Mouse (Mus musculus) cerebellum, adult 2 months (tissue): ENCODE results near the gene Rtl1. TPM values are rescaled to one million over a fixed set of nuclear protein-coding genes. Genes with fewer than 3 reads are reported as not detected.
A peak's percentile ranks its signal among the peaks of the same experiment; 100 is the strongest.

ENCODE experiments used
- DNase-seq, 2 experiments: peaks; one replicate each; pipeline ENCODE4 v3.0.0; 2021
- H3K27ac ChIP-seq: fragments of 200-500 bp; 2 replicates; pipeline ENCODE4 v1.5.1; 2012; ENCODE audit warnings: low read length, control low read depth, inconsistent platforms; ENCODE audit not compliant: insufficient read depth
- H3K27me3 ChIP-seq: fragments of 200-500 bp; 2 replicates; pipeline ENCODE4 v1.6.1; 2012; ENCODE audit warnings: inconsistent platforms, mild to moderate bottlenecking, low read length, moderate library complexity; ENCODE audit not compliant: control insufficient read depth, insufficient read depth
- H3K4me1 ChIP-seq: fragments of 200-500 bp; 2 replicates; pipeline ENCODE4 v1.6.1; 2011; ENCODE audit warnings: low read length; ENCODE audit not compliant: control insufficient read depth, insufficient read depth
- H3K4me3 ChIP-seq: fragments of 200-500 bp; replicated peaks from 2 replicates; pipeline ENCODE3; 2011; ENCODE audit warnings: mild to moderate bottlenecking, low read depth, low read length, control low read depth; ENCODE audit not compliant: insufficient read depth
- CTCF ChIP-seq: fragments of 200-500 bp; IDR thresholded peaks from 2 replicates; pipeline ENCODE4 v1.5.1; 2011; ENCODE audit warnings: low read depth, mild to moderate bottlenecking, control low read depth, low read length, moderate library complexity, borderline replicate concordance; ENCODE audit not compliant: insufficient read depth
- POLR2A ChIP-seq: fragments of 200-500 bp; IDR thresholded peaks from 2 replicates; pipeline ENCODE4 v1.6.1; 2011; ENCODE audit warnings: low read length, control low read depth, borderline replicate concordance; ENCODE audit not compliant: insufficient read depth
- WGBS: fragments of 180-500 bp; shearing (Covaris S2); methylation state at CpG from one replicate; pipeline ENCODE4 v1.1.7; 2018; 5-methylcytosine and 5-hydroxymethylcytosine counted together
- polyA plus RNA-seq: library from polyadenylated mRNA; depleted of rRNA; stranded (reverse); fragments of >200 nt; gene quantifications from 2 replicates; pipeline ENCODE4 v1.2.3, GENCODE M21; 2012

Gene Rtl1
- polyA plus RNA-seq, 1 experiment: 0.67 TPM

DNA sequence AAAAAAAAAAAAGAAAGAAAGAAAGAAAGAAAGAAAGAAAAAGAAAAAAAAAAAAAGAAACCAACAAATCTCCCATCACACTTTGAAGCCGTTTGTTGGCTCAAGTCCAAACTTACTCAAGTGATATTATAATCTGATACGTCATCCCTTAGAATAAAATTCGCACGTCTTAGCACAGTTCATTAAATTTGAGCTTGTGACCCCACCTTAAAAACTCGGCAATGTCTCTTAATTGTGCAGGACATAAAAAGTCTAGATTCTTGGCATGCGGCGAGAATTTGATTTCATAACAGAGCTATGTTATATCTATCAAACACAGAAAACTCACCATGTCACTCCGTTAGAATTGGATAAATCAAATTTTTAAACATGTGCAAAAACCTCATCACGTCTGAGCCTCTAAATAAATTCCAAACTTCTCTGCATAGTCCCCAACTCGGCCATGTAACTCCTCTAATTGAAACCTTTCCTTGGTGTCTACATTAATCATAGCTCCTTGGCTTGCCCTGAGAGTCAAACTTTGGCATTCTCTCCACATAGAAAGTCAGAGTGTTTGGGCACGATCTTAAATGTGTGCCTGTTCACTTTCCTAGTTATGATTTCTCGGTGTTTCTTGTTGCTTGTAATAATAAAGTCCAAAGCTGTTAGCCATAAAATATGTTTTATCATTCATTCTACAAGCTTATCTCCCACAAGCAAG, 1.4 kb downstream of the Rtl1 start:
- peaks cover 10% of the 10 kb centered on the region for H3K4me1 ChIP-seq
- TF ChIP-seq CTCF: no peak
- no peak for TF ChIP-seq POLR2A
- no peak overlapping the region for H3K27ac ChIP-seq
- no peak overlapping the region for H3K4me3 ChIP-seq
- WGBS: 36% methylated on average over 12 of the region's 12 CpGs
- H3K27me3 ChIP-seq: no peaks in the 10 kb centered on the region; the same call in 1 of the 2 replicates
- no peak for DNase-seq

DNA sequence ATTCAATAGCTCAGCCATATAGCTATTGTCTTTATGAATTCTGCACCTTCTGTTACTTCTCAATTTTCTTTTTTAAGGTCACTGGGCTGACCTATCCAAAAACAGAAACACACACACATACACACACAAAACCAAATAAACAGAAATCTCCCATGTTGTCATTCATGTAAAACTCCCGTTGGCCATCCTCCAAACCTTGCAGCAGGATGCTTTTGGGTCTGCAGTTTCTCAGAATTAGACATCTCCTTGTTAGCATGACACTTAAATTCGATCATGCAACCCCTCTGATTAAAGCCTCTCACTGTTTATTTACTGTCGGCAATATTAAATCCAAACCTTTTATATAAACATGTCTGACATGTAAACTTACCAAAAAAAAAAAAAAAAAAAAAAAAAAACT, 3.4 kb downstream of the Rtl1 start:
- Histone ChIP-seq H3K4me1 (peaks cover 10% of the 10 kb centered on the region), H3K4me3 (no peak overlapping the region), H3K27ac (no peak overlapping the region), H3K27me3 (no peaks in the 10 kb centered on the region)
- no peak for DNase-seq
- 35% methylated on average over 3 of the region's 3 CpGs for WGBS
- TF ChIP-seq CTCF (no peak), POLR2A (no peak)

DNA sequence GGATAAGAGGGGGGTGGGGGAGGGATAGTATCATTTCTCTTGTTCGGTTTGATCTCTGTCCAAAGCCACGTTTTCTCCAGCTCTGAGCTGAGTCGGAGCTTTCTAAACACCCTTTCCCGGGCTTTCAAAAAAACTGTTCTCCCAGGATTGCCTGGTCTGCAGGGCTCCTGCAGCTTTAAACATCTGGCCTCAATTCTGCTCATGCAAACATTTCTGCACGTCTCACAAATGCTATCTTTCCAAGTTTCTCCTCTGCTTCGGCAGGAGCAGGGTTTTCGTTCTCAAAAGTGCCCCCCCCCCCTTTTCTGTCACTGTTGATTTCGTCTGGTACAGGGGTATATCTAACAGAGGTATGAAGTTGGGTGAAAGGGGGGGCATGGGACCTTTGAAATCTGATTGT, 3.9 kb downstream of the Rtl1 start:
- no peak overlapping the region; the same call in 1 of the 2 replicates for H3K27ac ChIP-seq
- no peak overlapping the region for H3K4me3 ChIP-seq
- 7% methylated on average over 8 of the region's 8 CpGs for WGBS
- H3K27me3 ChIP-seq: no peaks in the 10 kb centered on the region
- TF ChIP-seq POLR2A (no peak), CTCF (no peak)
- DNase-seq: no peak
- H3K4me1 ChIP-seq: peaks cover 10% of the 10 kb centered on the region

DNA sequence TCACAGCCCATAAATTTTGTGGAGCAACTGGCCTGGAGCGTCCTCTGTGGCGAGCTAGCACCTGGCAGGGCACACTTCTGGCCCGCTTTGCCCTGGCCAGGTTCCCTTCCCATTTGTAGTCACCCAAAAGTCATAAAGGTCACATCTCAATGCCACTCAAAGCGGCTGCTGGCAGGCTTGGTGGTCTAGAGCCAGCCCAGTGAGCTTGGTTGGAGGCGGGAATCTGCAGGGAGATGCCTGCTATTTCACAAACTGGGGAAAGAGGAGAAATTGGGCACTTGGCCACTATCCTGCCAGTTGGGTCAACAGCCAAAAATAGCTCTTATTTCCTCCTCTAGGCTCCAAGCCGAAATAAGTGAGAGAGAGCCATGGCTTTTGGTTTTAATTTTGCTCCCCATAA, 4.4 kb downstream of the Rtl1 start:
- TF ChIP-seq POLR2A (no peak), CTCF (no peak)
- no peak overlapping the region for H3K4me3 ChIP-seq
- 5% methylated on average over 6 of the region's 6 CpGs for WGBS
- H3K4me1 ChIP-seq: peaks cover 10% of the 10 kb centered on the region
- peak; percentile 75 to 83 for DNase-seq
- H3K27me3 ChIP-seq: no peaks in the 10 kb centered on the region
- H3K27ac ChIP-seq: no peak overlapping the region

DNA sequence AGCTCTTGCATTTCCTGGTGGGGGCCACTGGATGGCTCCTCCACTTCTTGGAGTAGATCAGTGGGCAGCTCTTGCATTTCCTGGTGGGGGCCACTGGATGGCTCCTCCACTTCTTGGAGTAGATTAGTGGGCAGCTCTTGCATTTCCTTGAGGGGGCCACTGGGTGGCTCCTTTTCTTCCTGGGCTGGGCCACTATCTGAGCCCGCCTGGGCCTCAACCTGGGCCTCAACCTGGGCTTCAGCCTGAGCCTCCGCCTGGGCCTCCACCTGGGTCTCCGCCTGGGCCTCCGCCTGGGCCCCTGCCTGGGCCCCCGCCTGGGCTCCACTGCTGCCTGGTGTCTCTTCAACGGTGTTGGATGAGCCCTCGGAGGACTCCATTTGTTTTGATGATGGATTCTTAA, 5.2 kb downstream of the Rtl1 start:
- 86% methylated on average over 7 of the region's 7 CpGs for WGBS
- Histone ChIP-seq H3K4me3 (no peak overlapping the region), H3K27ac (no peak overlapping the region), H3K4me1 (peaks cover 10% of the 10 kb centered on the region), H3K27me3 (no peaks in the 10 kb centered on the region)
- TF ChIP-seq POLR2A: no peak
- no peak for TF ChIP-seq CTCF
- DNase-seq: no peak

DNA sequence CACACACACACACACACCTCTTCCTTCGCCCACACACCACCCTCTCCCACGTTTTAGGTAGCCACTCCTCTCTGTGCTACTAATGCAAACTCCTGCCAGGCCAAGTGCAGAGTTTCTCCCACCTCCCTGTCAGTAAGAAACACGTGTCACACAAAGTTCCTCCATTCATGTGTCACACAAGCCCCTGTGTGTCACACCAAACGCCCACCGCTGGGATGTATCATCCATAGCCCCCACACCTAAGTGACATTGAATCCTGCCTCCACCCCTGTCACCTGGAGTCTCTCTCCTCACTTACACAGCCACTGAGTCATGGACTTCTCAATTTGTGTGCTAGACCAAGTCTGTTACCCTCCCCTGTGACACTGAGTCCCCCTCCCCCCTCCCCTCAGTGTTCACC, 17.9 kb downstream of the Rtl1 start:
- Histone ChIP-seq H3K4me3 (no peak overlapping the region), H3K4me1 (no peaks in the 10 kb centered on the region), H3K27ac (no peak overlapping the region), H3K27me3 (no peaks in the 10 kb centered on the region)
- no peak for DNase-seq
- 63% methylated on average over 5 of the region's 5 CpGs for WGBS
- TF ChIP-seq POLR2A (no peak), CTCF (no peak)

DNA sequence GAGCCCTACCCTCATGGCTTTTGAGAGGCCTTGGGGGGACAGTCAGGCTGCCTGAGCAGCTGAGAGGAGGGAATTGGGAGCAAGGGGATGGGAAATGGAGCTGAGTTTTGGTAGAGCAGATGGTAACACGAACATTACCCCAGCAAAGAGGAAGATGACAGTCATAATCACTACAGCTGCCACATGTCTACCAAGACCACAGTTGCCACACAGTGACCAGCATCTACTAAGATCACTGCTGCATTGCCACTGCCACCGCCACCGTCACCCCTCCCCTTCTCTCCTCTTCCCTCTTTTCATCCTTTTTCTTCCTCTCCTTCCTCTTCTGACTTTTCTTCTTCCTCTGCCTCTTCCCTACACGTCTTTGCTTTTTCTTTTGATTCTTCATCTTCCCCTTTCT, 27.9 kb downstream of the Rtl1 start:
- TF ChIP-seq POLR2A (no peak), CTCF (no peak)
- Histone ChIP-seq H3K4me3 (no peak overlapping the region), H3K27ac (no peak overlapping the region), H3K27me3 (no peaks in the 10 kb centered on the region), H3K4me1 (no peaks in the 10 kb centered on the region; the same call in 1 of the 2 replicates)
- 81% methylated on average over 4 of the region's 4 CpGs for WGBS
- no peak for DNase-seq

DNA sequence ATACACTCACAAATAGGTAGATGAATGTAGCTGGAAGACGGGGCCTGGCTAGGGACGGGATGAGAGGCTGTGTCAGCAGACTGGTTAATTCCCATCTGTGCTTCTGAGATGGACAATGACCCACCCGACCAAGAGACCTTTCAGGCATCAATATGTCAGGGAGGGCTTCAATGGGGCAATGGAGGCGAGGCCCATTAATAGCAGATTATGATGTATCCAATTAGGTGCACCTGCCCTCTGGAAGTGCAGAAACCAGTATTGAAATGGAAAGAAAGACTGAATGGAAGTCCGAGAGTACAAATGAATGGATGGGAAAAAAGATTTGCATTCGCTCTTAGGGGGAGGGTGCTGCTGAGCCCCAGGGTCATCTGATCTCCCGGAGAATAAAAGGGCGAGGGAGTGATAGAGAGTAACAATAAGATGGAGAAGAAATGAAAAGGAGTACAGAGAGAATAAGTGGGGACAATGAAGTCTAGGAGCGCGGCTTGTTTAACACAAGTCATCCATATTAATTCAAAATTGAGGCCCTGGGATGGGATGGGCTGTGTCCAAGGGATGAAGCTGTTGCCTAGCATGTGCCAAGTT, 39.9 kb downstream of the Rtl1 start:
- no peak for TF ChIP-seq POLR2A
- no peak for TF ChIP-seq CTCF
- Histone ChIP-seq H3K4me1 (no peaks in the 10 kb centered on the region), H3K27me3 (no peaks in the 10 kb centered on the region), H3K27ac (no peak overlapping the region), H3K4me3 (no peak overlapping the region)
- WGBS: 36% methylated on average over 10 of the region's 10 CpGs
- no peak for DNase-seq
